Mouse (Mus musculus) heart, embryonic 16.5 days (tissue): ENCODE results near the gene Dlg2. TPM values are rescaled to one million over a fixed set of nuclear protein-coding genes. Genes with fewer than 3 reads are reported as not detected.

Experiments
- ATAC-seq: fragments of 200-750 bp; cut with Nextera tagmentation; replicated peaks from 2 replicates; pipeline ENCODE4 v1.8.0; 2017; ENCODE audit warnings: moderate number of reproducible peaks; ENCODE audit not compliant: insufficient read depth, low FRiP score; ENCODE audit errors: extremely low read depth
- H3K27ac ChIP-seq: fragments of 300-500 bp; sonication (generic); 2 replicates; pipeline ENCODE4 v1.5.1; 2014; ENCODE audit warnings: mild to moderate bottlenecking, low read length, control low read depth, moderate library complexity
- H3K27me3 ChIP-seq: fragments of 300-500 bp; sonication (generic); 2 replicates; pipeline ENCODE4 v1.6.1; 2014; ENCODE audit warnings: low read length, mixed read lengths; ENCODE audit not compliant: control insufficient read depth, insufficient read depth
- H3K36me3 ChIP-seq: fragments of 300-500 bp; sonication (generic); 2 replicates; pipeline ENCODE4 v1.6.1; 2014; ENCODE audit not compliant: control insufficient read depth, insufficient read depth
- H3K4me1 ChIP-seq: fragments of 300-500 bp; sonication (generic); 2 replicates; pipeline ENCODE4 v1.6.1; 2014; ENCODE audit warnings: low read length, mixed read lengths; ENCODE audit not compliant: control insufficient read depth, insufficient read depth
- H3K4me2 ChIP-seq: fragments of 300-500 bp; sonication (generic); 2 replicates; pipeline ENCODE4 v1.6.1; 2014; ENCODE audit warnings: low read depth, mild to moderate bottlenecking, control low read depth, low read length
- H3K4me3 ChIP-seq: fragments of 300-500 bp; sonication (generic); 2 replicates; pipeline ENCODE4 v1.5.1; 2014; ENCODE audit warnings: mild to moderate bottlenecking, control low read depth, low read length
- H3K9ac ChIP-seq: fragments of 300-500 bp; sonication (generic); 2 replicates; pipeline ENCODE4 v1.6.1; 2014; ENCODE audit warnings: low read length, control low read depth
- H3K9me3 ChIP-seq: fragments of 300-500 bp; sonication (generic); replicated peaks from 2 replicates; pipeline ENCODE4 v1.6.1; 2016; ENCODE audit warnings: low read length; ENCODE audit not compliant: control insufficient read depth
- WGBS: fragments of 180-500 bp; shearing (Covaris S2); extraction: QIAGEN DNeasy Blood & Tissue Kit; methylation state at CpG from one replicate; pipeline ENCODE4 v1.1.7; 2014; 5-methylcytosine and 5-hydroxymethylcytosine counted together
- polyA plus RNA-seq: library from polyadenylated mRNA; unstranded; fragments of >200 nt; fragmentation: Nextera tagmentation; extraction: Ambion mirVana; gene quantifications from 2 replicates; pipeline ENCODE4 v1.2.1, GENCODE M21; 2015

Gene Dlg2
- polyA plus RNA-seq, 1 experiment from 2014 or later = 7.7 TPM

- Histone ChIP-seq H3K36me3 (no peaks in the 10 kb centered on the region), H3K27ac (no peak overlapping the region), H3K9me3 (no peaks in the 10 kb centered on the region), H3K9ac (no peak overlapping the region), H3K4me2 (no peak overlapping the region), H3K4me1 (no peaks in the 10 kb centered on the region), H3K4me3 (no peak overlapping the region), H3K27me3 (no peaks in the 10 kb centered on the region)
- 66% methylated on average over 1 of the region's 1 CpGs for WGBS
- no peak for ATAC-seq
These were observed 111.8 kb downstream of the Dlg2 start for GRCm38 (mm10) chr7:90588318-90588717.

GRCm38 (mm10) chr7:90609764-90610163, 133.3 kb downstream of the Dlg2 start:
- Histone ChIP-seq H3K27me3 (no peaks in the 10 kb centered on the region), H3K27ac (no peak overlapping the region), H3K36me3 (no peaks in the 10 kb centered on the region), H3K4me1 (no peaks in the 10 kb centered on the region), H3K9ac (no peak overlapping the region), H3K4me2 (no peak overlapping the region), H3K9me3 (no peaks in the 10 kb centered on the region), H3K4me3 (no peak overlapping the region)
- no peak for ATAC-seq
- WGBS = 53% methylated on average over 2 of the region's 2 CpGs

GRCm38 (mm10) chr7:90630546-90630945, 154.1 kb downstream of the Dlg2 start:
- no peak for ATAC-seq
- Histone ChIP-seq H3K4me2 (no peak overlapping the region), H3K36me3 (no peaks in the 10 kb centered on the region), H3K4me1 (no peaks in the 10 kb centered on the region), H3K27me3 (no peaks in the 10 kb centered on the region), H3K27ac (no peak overlapping the region), H3K9me3 (no peaks in the 10 kb centered on the region), H3K4me3 (no peak overlapping the region), H3K9ac (no peak overlapping the region)
- WGBS = 78% methylated on average over 3 of the region's 3 CpGs

- Histone ChIP-seq H3K9me3 (no peaks in the 10 kb centered on the region), H3K36me3 (no peaks in the 10 kb centered on the region), H3K27ac (no peak overlapping the region), H3K9ac (no peak overlapping the region), H3K4me1 (no peaks in the 10 kb centered on the region), H3K27me3 (no peaks in the 10 kb centered on the region), H3K4me2 (no peak overlapping the region), H3K4me3 (no peak overlapping the region)
- ATAC-seq = no peak
- 81% methylated on average over 1 of the region's 1 CpGs for WGBS
These were observed 173.0 kb downstream of the Dlg2 start for GRCm38 (mm10) chr7:90649512-90649911.

DNA sequence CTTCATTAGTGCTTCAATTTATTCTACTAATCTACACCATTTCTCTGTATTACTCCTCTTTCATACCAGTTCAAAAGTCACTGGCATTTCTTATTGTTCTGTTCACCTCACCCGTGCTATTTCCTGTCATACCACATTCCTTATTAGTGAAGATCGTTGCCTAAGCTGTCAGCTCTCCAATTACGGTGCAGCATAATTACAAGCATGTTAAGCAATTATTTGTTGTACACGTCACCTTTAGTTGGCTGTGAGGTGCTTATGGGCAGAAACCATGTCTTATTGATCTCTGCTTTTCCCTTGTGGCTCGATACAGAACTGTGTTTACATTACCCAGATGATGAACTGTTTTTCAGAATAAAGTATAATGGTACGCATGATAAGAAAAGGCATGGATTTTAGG, 174.7 kb downstream of the Dlg2 start:
- Histone ChIP-seq H3K9ac (no peak overlapping the region), H3K4me3 (no peak overlapping the region), H3K4me2 (no peak overlapping the region), H3K27me3 (no peaks in the 10 kb centered on the region), H3K4me1 (no peaks in the 10 kb centered on the region), H3K9me3 (no peaks in the 10 kb centered on the region), H3K27ac (no peak overlapping the region), H3K36me3 (no peaks in the 10 kb centered on the region)
- ATAC-seq = no peak
- 61% methylated on average over 6 of the region's 6 CpGs for WGBS

GRCm38 (mm10) chr7:90651611-90652010, 175.1 kb downstream of the Dlg2 start:
- ATAC-seq = no peak
- 85% methylated on average over 2 of the region's 2 CpGs for WGBS
- H3K36me3 ChIP-seq = no peaks in the 10 kb centered on the region
- H3K9ac ChIP-seq = no peak overlapping the region
- no peaks in the 10 kb centered on the region for H3K27me3 ChIP-seq
- H3K9me3 ChIP-seq = no peaks in the 10 kb centered on the region
- no peak overlapping the region for H3K4me3 ChIP-seq
- H3K4me2 ChIP-seq = no peak overlapping the region
- no peaks in the 10 kb centered on the region for H3K4me1 ChIP-seq
- H3K27ac ChIP-seq = no peak overlapping the region

DNA sequence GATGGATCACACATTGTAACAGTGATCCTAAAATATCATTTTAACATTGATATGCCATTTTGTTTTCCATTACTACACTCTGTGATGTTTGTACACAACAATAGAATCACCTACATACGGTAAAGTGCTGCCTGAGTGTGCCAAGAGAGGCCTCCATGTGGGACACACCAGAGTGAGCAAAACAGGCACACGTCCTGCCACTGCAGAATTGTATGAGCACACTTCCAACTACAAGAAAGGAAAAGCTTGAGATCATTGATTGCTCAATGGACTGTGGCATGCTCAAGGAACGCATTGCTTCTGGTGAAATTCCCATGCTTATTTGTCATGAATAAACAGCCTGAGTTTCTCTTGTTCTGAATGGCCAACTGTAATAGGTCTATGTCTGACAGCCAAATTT, 182.1 kb downstream of the Dlg2 start:
- 72% methylated on average over 3 of the region's 3 CpGs for WGBS
- no peak overlapping the region for H3K27ac ChIP-seq
- no peaks in the 10 kb centered on the region for H3K4me1 ChIP-seq
- H3K9ac ChIP-seq = no peak overlapping the region
- H3K4me3 ChIP-seq = no peak overlapping the region
- no peak for ATAC-seq
- H3K9me3 ChIP-seq = no peaks in the 10 kb centered on the region
- no peaks in the 10 kb centered on the region for H3K27me3 ChIP-seq
- H3K4me2 ChIP-seq = no peak overlapping the region
- H3K36me3 ChIP-seq = no peaks in the 10 kb centered on the region

GRCm38 (mm10) chr7:90694050-90694449, 217.6 kb downstream of the Dlg2 start:
- Histone ChIP-seq H3K4me1 (no peaks in the 10 kb centered on the region), H3K4me2 (no peak overlapping the region)
- no peak for ATAC-seq

GRCm38 (mm10) chr7:90696181-90696950, 219.9 kb downstream of the Dlg2 start:
- Histone ChIP-seq H3K36me3 (no peaks in the 10 kb centered on the region), H3K27me3 (no peaks in the 10 kb centered on the region), H3K4me3 (no peak overlapping the region), H3K9me3 (no peaks in the 10 kb centered on the region), H3K9ac (no peak overlapping the region), H3K4me2 (no peak overlapping the region), H3K27ac (no peak overlapping the region), H3K4me1 (no peaks in the 10 kb centered on the region)
- 67% methylated on average over 7 of the region's 7 CpGs for WGBS
- ATAC-seq = no peak

More at GRCm38 (mm10) chr7:90694050-90694449, 217.6 kb downstream of the Dlg2 start:
- Histone ChIP-seq H3K9me3 (no peaks in the 10 kb centered on the region), H3K27ac (no peak overlapping the region), H3K36me3 (no peaks in the 10 kb centered on the region), H3K4me3 (no peak overlapping the region), H3K27me3 (no peaks in the 10 kb centered on the region), H3K9ac (no peak overlapping the region)
